Mouse (Mus musculus) midbrain, postnatal 0 days (tissue): ENCODE results near the gene Atp23. TPM values are rescaled to one million over a fixed set of nuclear protein-coding genes. Genes with fewer than 3 reads are reported as not detected.
A peak's percentile ranks its signal among the peaks of the same experiment; 100 is the strongest.

Experiments used
- ATAC-seq: fragments of 200-750 bp; cut with Nextera tagmentation; 2 replicates; pipeline ENCODE4 v1.8.0; 2017; ENCODE audit warnings: moderate number of reproducible peaks, mild to moderate bottlenecking, moderate TSS enrichment, moderate library complexity; ENCODE audit not compliant: low FRiP score
- DNase-seq: peaks from one replicate; pipeline ENCODE4 v3.0.0-alpha.2; 2015; ENCODE audit warnings: low spot score
- H3K27ac ChIP-seq: fragments of 300-500 bp; sonication (generic); 2 replicates; pipeline ENCODE4 v1.5.1; 2014; ENCODE audit warnings: low read depth, mild to moderate bottlenecking, low read length, mixed read lengths
- H3K27me3 ChIP-seq: fragments of 300-500 bp; sonication (generic); 2 replicates; pipeline ENCODE4 v1.6.1; 2014; ENCODE audit warnings: low read length, control low read depth, mixed read lengths; ENCODE audit not compliant: insufficient read depth
- H3K36me3 ChIP-seq: fragments of 300-500 bp; sonication (generic); 2 replicates; pipeline ENCODE4 v1.6.1; 2014; ENCODE audit warnings: low read length, control low read depth, mixed read lengths; ENCODE audit not compliant: insufficient read depth
- H3K4me1 ChIP-seq: fragments of 300-500 bp; sonication (generic); 2 replicates; pipeline ENCODE4 v1.6.1; 2014; ENCODE audit warnings: mild to moderate bottlenecking, control low read depth, antibody characterized with exemption, low read length, mixed read lengths; ENCODE audit not compliant: insufficient read depth
- H3K4me2 ChIP-seq: fragments of 300-500 bp; sonication (generic); 2 replicates; pipeline ENCODE4 v1.6.1; 2014; ENCODE audit warnings: low read depth, mild to moderate bottlenecking, low read length, mixed read lengths; ENCODE audit not compliant: poor library complexity, severe bottlenecking
- H3K4me3 ChIP-seq: fragments of 300-500 bp; sonication (generic); 2 replicates; pipeline ENCODE4 v1.5.1; 2014; ENCODE audit warnings: low read depth, mild to moderate bottlenecking, low read length, moderate library complexity
- H3K9ac ChIP-seq: fragments of 300-500 bp; sonication (generic); replicated peaks from 2 replicates; pipeline ENCODE4 v1.6.1; 2014; ENCODE audit warnings: mild to moderate bottlenecking, low read length, moderate library complexity, mixed read lengths; ENCODE audit not compliant: poor library complexity, severe bottlenecking
- H3K9me3 ChIP-seq: fragments of 300-500 bp; sonication (generic); 2 replicates; pipeline ENCODE4 v1.6.1; 2016; ENCODE audit warnings: low read length, control low read depth
- CTCF ChIP-seq: IDR thresholded peaks from 2 replicates; pipeline ENCODE4 v1.5.1; 2016; ENCODE audit warnings: antibody characterized with exemption, mild to moderate bottlenecking
- WGBS: fragments of 180-500 bp; shearing (Covaris S2); extraction: QIAGEN DNeasy Blood & Tissue Kit; methylation state at CpG from one replicate; pipeline ENCODE4 v1.1.7; 2014; 5-methylcytosine and 5-hydroxymethylcytosine counted together
- polyA plus RNA-seq: library from polyadenylated mRNA; unstranded; fragments of >200 nt; fragmentation: Nextera tagmentation; extraction: Ambion mirVana; gene quantifications from 2 replicates; pipeline ENCODE4 v1.2.1, GENCODE M21; 2015
- total RNA-seq: library from RNA; depleted of rRNA; stranded (reverse); fragments of >200 nt; gene quantifications from 2 replicates; pipeline ENCODE4 v1.2.3, GENCODE M21; 2014; rRNA removed

Atp23 gene
- 13.2 and 17.4 TPM in 2 replicates for total RNA-seq
- polyA plus RNA-seq: 18.4 and 19.1 TPM in 2 replicates

- peak; percentile 77 for ATAC-seq
- H3K4me3 ChIP-seq: peak within 1 kb of the TSS; percentile 76
- TF ChIP-seq CTCF: no peak
- under 1% methylated on average over 48 of the region's 56 CpGs for WGBS
- H3K4me1 ChIP-seq: no peaks in the 10 kb centered on the region
- DNase-seq: peak; percentile 79
- 0 out of 2 replicates have a peak within 1 kb of the TSS, but pooled peaks have one; percentile 43 for H3K27ac ChIP-seq
- peak within 1 kb of the TSS; percentile 60 for H3K9ac ChIP-seq
- peak within 1 kb of the TSS; percentile 99 for H3K4me2 ChIP-seq
- 0 out of 2 replicates have a peak, but pooled peaks cover 2% of the 10 kb centered on the region for H3K36me3 ChIP-seq
- no peaks in the 10 kb centered on the region for H3K27me3 ChIP-seq
- H3K9me3 ChIP-seq: no peaks in the 10 kb centered on the region
Measured at GRCm38 (mm10) chr10:126900821-126901487, at the start of gene Atp23. Atp23 (minus strand) TSS chr10:126901355.

GRCm38 (mm10) chr10:126950572-126950971 is 49.4 kb upstream of the Atp23 start:
- H3K4me3 ChIP-seq: no peak overlapping the region
- DNase-seq (no peak), ATAC-seq (no peak)
- WGBS: 92% methylated on average over 4 of the region's 4 CpGs
- H3K27me3 ChIP-seq: no peaks in the 10 kb centered on the region; the same call in 1 of the 2 replicates
- H3K27ac ChIP-seq: no peak overlapping the region
- no peak overlapping the region for H3K4me2 ChIP-seq
- no peak for TF ChIP-seq CTCF
- H3K4me1 ChIP-seq: no peaks in the 10 kb centered on the region
- H3K36me3 ChIP-seq: no peaks in the 10 kb centered on the region
- H3K9ac ChIP-seq: no peak overlapping the region
- no peaks in the 10 kb centered on the region for H3K9me3 ChIP-seq

DNA sequence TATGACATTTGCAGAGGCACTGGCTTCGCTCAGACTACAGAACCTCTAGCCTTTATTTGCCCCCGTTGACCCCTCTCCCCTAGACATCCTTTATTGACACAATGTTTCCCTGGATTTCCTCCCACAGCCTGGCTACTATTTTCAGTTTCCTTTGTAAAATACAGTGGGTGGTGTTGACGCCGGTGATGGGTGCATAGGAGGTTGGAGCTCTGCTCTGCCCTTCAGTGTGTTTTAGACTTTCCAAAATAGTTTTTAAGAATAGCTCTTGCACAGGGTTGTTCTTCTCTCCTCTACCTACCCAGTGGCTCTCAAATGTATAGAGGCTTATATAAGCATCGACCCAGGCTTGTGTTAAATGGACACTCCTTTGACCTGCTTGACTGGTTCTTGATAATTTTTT is 48.7 kb upstream of the Atp23 start:
- DNase-seq (no peak), ATAC-seq (no peak)
- Histone ChIP-seq H3K4me3 (no peak overlapping the region), H3K4me1 (no peaks in the 10 kb centered on the region), H3K9ac (no peak overlapping the region), H3K27ac (no peak overlapping the region), H3K27me3 (no peaks in the 10 kb centered on the region; the same call in 1 of the 2 replicates), H3K36me3 (no peaks in the 10 kb centered on the region), H3K4me2 (no peak overlapping the region), H3K9me3 (no peaks in the 10 kb centered on the region)
- 81% methylated on average over 5 of the region's 5 CpGs for WGBS
- no peak for TF ChIP-seq CTCF

DNA sequence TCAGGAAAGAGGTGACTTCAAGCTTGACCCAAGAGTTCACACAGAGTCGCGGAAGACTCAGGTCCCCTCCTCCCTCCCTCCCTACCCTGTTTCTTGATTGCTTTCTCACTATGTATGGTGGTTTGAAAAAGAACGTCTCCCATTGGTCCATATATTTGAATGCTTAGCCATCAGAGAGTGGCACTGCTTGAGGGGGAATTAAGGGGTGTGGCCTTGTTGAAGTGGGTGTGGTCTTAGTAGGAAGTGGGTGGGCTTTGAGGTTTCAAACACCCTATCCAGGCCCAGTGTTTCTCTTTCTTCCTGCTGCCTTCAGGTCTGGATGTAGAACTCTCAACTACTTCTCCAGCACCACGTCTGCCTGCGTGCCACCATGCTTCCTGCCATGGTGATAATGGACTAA is 44.4 kb upstream of the Atp23 start:
- no peaks in the 10 kb centered on the region; the same call in 1 of the 2 replicates for H3K27me3 ChIP-seq
- no peak overlapping the region for H3K4me2 ChIP-seq
- ATAC-seq (no peak), DNase-seq (no peak)
- TF ChIP-seq CTCF: no peak
- no peaks in the 10 kb centered on the region for H3K36me3 ChIP-seq
- H3K9ac ChIP-seq: no peak overlapping the region
- no peak overlapping the region for H3K27ac ChIP-seq
- no peak overlapping the region for H3K4me3 ChIP-seq
- H3K9me3 ChIP-seq: no peaks in the 10 kb centered on the region
- WGBS: 91% methylated on average over 5 of the region's 5 CpGs
- H3K4me1 ChIP-seq: no peaks in the 10 kb centered on the region

DNA sequence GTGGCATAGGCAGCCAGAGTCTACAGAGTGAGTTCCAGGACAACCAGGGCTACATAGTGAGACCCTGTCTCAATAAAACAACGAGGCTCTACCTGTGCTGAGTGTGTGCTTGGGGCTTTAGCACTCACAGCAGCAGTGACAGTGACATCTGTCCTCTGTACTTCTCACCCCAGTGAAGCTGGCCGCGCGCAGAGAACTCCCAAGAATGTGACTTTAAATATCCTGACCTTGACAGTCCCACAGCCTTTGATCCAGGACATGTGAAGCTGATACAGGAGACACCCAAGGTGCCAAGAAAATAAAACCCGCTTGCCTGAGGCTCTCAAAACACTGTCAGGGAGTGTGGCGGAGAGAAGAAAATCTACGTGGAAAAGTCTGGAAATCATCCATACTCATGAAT is 39.8 kb upstream of the Atp23 start:
- no peaks in the 10 kb centered on the region for H3K27me3 ChIP-seq
- no peaks in the 10 kb centered on the region for H3K4me1 ChIP-seq
- DNase-seq (no peak), ATAC-seq (no peak)
- H3K4me2 ChIP-seq: no peak overlapping the region
- no peaks in the 10 kb centered on the region for H3K36me3 ChIP-seq
- no peak overlapping the region for H3K4me3 ChIP-seq
- no peak overlapping the region for H3K27ac ChIP-seq
- WGBS: 79% methylated on average over 7 of the region's 7 CpGs
- H3K9me3 ChIP-seq: no peaks in the 10 kb centered on the region
- H3K9ac ChIP-seq: no peak overlapping the region
- TF ChIP-seq CTCF: no peak

DNA sequence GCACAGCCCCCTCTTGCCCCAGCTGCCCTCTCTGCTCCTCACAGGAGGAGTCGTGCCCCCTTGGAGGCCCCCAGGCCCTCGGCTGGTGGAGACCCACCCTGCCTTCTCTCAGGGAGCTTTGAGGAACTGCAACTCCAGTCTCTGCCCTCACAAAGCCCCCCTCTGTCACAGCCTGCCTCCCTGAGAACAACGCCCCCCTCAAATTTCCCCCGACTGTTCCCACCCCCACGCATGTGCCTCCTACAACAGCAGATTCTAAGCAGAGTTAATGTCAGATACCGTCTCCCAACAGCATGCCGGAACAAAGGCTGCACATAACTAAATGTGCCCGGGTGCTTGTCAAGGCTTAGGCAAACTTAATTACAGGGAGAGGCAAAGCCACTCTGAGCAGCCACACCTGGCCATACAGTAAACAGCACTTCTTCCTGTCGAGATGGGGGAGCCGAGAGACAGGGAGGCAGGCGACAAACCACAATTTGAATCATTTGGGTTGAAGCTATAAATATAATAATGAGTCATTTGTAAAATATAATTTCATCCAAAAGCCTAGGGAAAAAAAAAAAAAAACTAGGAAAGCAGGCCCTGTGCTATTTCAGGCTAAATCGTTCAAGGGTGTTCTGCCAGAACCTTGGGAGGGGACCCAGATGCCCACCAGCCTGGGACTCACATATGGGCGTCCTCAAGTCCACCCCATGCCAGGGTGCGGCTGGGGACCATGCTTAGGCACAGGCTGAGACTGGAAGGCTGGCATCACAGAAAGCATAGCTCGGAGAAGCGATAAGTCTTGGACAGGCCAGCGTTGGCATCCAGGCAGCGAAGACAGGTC is 34.6 kb upstream of the Atp23 start:
- no peak overlapping the region for H3K9ac ChIP-seq
- no peaks in the 10 kb centered on the region for H3K27me3 ChIP-seq
- no peak for DNase-seq
- no peaks in the 10 kb centered on the region for H3K4me1 ChIP-seq
- no peak overlapping the region for H3K4me3 ChIP-seq
- H3K4me2 ChIP-seq: no peak overlapping the region
- H3K9me3 ChIP-seq: no peaks in the 10 kb centered on the region
- no peak for TF ChIP-seq CTCF
- no peak for ATAC-seq
- H3K27ac ChIP-seq: no peak overlapping the region
- WGBS: 57% methylated on average over 18 of the region's 18 CpGs
- H3K36me3 ChIP-seq: no peaks in the 10 kb centered on the region
